Mouse (Mus musculus): ENCODE measurements at regions not wholly inside any gene's neighbourhood (a gene's known extent, or its start where the extent isn't known, plus 50 kb on each side); places are given as distances from the start of the nearest gene placed in this dataset.

DNA sequence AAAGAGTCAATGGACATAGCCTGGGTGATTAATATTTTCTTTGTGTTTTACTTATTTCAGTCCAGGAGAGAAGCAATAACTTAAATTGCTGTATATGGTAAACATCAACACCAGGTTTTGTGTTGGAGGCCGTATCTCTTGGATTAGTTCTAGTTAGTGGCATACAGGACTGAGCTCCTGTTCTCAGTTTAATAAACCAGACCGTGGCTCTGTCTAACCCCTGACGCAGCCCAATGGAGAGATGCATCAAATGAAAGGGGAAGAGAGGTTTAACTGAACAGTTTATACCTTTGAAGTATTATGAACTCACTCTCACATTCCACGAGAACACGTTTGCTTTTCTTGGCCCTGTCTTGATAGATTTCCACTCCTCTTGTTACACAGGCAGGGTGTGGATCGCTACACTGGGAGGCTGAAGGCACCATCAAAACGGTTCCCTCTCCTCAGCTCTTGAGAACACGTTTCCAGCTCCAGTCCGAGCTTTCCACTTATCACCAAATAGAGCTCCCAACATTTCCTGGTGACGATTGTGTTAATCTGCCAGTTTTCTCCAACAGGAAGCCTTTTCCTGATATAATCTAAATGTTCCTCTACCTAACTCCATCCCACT is 54.0 kb upstream of the Cerkl start:
- DNase-seq (ENCODE audit: extremely low read depth, insufficient read length, low spot score), result no peak

DNA sequence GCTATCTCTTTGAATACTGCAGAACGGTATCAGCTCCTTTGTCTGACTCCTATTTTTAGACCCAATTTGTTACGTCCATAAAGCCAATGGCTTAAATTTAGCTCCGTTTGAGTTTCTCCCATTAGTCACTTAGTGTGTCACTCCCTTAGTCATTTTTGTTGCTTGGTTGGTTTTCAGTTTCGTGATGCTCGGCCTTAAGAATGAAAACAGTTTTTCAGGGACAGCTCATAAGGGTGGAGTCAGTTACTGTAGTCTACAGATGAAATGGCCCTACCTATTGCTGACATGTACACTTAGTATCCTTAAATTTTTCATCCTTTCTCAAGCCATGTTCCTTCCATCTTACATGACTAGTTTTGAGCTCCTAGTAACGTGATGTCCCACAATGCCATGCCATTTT is 54.5 kb upstream of the Cerkl start:
- DNase-seq (ENCODE audit: extremely low read depth, insufficient read length, low spot score), result peak; percentile 30

DNA sequence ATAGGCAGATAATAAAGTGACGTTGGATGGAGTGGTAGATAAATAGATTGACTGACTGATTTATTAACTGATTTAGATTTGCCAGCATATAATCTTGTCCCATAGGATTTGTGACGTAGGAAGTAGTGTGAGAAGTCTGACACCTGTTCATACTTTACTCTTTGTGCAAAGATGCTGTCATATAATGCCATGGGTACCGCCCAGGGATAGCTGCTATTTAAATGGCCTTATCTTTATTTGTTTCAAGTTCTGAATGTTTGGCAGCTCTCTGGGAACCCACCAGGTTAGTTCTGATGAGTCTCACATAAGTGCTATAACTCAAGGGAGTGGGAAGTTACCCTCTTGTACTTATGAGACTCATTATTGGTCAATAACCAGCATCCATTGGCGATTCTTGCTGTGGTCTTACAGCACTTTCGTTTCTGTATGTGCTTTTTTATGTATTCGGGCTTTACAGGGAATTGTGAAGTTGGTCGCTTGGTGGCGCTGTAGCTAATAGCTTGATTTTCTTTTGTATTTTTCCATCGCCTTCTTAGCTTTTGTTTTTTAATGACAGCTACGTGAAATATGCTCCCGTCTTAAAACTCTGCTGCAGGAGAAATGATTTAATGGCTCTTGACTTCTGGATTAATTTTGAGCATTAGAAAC is 55.2 kb upstream of the Cerkl start:
- DNase-seq (ENCODE audit: extremely low read depth, insufficient read length, low spot score), result peak; percentile 51

DNA sequence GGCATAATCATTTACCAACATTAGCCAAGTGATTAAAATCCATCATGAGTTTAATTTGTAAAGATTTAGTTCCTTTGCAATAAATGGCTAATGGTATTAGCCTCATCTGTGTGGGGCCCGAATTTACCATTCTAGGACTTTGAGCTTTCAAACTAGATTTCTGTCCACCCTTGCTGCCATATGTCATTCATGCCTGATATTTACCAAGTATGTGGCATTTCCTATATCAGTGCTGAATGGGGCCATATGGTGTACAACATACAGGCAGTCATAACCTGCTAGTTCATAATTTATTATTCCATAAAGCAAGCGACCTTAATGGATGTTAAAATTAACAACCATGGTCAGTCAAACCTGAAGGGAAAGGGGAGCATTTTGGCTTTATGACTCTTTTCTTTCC is 55.8 kb upstream of the Cerkl start:
- no peak for DNase-seq (ENCODE audit: extremely low read depth, insufficient read length, low spot score)

DNA sequence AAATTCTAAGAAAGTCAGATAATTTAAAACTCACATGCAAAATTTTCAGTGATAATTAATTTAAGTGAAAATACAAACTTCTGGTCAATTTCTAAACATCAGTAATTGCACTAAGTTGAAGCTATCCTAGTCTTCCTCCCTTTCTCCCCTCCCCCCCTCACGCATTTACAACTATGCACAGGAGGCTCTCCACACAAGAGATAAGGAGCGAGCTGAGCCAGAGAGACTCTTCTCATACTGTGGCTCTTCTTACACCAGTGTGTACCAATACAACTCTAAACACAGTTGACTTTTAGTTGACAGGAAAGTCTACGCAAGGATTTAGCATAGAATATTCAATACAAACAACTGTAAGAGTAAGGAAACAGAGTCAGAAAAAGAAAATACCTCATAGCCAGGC is 57.1 kb upstream of the Cerkl start:
- no peak for DNase-seq (ENCODE audit: extremely low read depth, insufficient read length, low spot score)

DNA sequence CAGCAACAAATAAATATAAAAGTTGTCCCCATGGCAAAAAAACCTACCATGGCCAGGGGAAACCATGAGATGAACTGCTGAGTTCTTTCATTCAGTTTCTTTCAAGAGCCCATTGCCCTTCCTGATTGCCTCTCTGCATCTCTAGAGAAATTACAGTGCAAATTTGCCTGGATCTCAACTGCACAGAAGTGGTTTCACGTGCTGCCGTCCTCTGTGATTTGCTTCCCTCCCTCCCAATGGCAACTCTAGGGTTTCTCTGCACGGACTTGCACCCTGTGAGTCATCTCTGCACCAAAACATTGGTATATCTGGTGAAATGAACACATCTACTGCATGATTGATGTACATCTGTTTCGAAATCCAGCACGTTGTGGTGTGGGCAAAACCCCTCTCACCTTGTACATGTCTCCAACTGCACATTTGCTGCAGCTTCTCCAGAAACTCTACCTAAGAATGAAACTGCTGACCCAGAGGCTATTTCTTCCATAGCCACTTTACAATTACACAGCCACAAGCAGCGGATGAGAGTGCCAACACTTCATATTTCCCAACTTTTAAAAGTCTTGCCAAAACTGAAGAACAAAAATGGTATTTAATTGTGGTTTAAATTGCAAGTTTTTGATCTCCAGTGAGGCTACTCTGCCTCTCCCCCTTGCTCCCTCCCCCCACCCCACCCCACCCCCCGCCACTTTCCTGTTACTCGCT is 61.6 kb upstream of the Cerkl start:
- peak; percentile 6 for DNase-seq (ENCODE audit: extremely low read depth, insufficient read length, low spot score)

DNA sequence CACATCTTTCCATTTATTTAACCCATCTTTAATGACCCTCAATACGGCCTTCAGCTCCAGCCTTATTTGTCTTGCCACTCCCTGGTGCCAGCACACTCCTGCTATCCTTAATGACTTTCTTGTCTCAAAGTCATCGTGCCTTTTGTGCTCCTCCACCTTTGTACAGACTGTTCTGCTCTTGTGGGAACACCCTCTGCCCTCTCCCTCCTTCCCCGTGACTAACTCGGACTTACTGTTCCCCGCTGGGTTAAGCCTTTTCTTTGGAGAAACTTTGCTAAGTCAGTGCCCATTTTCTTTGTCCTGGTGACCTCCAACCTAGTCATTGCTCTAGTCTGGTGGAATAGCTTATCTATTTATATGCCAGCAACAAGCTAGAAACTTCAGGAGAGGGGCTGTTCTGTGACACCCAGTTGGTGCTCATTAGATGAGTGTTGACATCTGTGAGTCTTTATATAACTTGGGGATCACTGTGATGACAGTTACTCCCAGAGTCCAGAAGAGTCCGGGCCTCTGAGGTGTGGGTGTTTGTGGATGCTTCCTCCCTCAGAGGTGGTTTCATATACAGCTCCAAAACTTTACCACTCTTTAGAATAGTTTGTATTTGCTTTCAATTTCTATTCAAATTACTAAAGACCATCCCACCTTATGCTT is 63.3 kb upstream of the Cerkl start:
- no peak for DNase-seq (ENCODE audit: extremely low read depth, insufficient read length, low spot score)

DNA sequence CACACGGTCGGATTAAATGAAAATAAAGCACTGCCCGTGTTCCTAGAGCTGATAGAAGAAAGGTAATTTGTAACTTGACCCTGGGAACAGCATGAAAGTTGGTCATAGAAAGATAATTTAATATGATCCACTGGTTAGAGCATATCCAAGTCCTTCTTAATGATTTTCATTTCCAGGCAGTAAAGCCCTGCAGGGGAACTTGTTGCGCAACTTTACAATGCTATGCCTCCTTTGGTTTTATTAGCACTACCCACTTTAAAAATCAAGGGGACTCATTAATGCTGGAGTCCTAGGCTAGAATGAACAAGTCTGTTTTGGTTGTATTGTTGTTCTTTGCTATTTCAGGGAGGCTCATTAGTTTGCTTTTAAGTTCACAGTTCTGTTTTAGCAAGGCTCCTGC is 66.9 kb upstream of the Cerkl start:
- DNase-seq (ENCODE audit: extremely low read depth, insufficient read length, low spot score), result no peak

DNA sequence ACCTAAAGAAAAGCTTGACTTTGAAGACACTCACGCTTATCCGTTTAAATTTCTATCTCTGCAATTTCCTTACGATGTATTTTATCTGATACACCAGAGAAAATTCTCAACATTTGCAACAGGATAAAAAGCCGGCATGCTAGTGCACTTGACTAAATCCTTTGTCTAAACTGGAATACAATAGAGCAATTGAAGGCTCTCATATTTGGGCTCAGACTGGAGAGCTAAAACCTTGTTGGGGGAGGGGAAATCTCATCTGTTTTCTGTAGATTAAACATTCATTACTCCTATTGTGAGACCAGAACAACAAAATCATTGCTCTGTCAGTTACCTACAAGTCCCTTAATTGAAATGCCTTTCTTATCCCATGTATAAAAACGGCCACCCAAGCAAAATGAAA is 70.9 kb upstream of the Cerkl start:
- no peak for DNase-seq (ENCODE audit: extremely low read depth, insufficient read length, low spot score)

DNA sequence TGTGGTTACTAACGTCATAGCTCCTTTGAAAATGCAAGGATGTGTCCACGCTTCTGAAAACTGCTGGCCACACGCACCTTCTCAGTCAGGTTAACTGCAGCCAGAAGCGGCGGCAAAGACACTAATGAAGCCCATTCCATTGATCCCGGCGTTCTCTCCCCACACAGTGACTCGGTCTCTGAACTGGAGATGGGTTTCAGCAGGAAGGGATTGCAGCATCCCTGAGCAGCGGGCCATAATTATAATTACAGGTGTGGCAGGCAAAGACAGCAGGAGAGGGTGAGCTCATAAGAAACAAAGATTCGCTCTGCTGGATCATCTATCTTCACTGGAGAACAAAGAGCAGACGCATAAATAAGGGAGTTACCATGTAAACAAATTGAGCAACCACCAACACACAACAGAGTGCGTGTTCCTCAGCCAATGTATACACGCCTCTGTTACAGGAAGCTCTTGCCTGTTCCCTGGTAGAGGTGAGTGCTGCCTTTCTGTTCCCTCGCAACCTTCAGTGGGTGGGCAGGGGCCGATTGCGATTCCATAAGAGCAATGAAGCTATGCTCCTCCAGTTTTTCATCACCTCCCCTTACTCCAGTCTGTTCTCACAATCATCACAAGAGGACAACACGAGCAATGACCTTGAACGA is 71.9 kb upstream of the Cerkl start:
- no peak for DNase-seq (ENCODE audit: extremely low read depth, insufficient read length, low spot score)

DNA sequence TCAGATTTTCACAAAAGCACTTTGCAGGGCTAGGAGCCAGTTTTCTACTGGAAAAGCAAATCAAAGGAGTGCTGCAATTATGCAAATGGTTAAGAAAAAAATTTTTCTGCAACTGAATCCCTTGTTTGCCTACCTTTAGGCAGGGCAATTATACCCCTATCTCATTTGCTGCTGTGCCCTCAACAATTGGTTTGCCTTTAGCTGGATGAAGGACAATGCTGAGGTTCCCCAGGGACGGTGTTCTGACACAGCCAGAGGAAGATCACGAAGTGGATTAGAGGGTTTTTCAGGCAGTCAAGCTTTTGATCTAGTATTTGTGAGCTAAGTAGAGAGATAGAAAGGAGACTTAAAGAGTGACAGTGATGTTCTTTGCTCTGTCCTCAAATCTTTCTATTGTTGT is 72.6 kb upstream of the Cerkl start:
- DNase-seq (ENCODE audit: extremely low read depth, insufficient read length, low spot score), result no peak

DNA sequence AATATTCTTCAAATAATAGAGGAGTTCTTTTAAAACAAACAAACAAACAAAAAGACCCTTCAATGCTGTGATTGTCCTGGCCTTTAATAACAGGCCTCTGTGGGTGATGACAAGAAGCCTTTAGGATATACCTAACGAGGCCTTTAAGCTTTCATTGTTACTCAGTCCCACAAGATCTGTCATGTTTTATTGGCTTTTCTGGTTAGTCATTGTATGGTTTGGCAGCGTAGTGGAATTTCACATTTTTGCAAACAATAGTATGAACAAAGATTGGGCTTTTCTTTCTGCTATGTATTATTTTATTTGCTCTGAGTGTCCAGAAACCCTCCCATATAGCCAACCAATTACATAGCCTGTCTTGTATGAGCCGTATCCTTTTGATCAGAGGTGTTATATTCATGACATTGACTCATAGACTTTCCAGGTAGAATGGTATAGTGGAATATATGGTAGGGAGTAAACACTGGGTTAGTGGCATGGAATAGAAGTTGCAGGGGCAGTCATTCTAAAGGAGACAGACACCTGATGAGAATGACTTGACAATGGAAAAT is 76.1 kb upstream of the Cerkl start:
- no peak for DNase-seq (ENCODE audit: extremely low read depth, insufficient read length, low spot score)

DNA sequence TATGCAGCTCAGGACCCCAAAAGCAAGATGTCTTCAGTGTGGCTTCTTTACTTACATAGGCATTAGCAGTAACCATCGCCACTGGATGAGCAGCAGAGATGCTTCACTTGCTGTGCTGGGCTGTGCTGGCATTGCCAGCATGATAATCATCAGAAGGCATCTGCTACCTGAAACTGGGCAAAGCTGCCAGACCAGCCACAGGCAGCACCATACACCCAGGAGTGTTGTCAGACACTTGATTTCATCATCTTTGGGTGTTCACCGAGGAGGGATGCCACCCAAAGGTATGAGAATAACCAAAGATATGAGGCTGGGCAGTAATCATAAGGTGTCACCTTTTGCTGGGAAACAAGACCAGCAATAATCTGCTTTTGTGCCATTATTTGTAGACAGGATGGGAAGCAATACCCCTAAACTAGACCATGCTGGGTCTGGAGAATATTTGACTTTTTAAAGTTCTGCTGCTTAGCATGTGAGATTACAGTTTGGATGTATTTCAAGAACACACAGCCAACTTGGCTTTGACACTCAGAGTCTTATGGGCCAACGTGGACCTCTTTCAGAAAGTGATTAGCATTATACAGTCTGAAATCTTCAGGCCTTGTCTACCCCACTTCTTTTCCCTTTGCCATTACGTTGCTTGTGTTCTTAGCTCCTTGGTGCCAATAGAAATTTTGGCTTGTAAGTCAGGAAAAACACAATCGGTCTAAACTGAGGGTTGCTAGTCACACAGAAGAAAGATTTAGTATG is 80.7 kb upstream of the Cerkl start:
- no peak for DNase-seq (ENCODE audit: extremely low read depth, insufficient read length, low spot score)

DNA sequence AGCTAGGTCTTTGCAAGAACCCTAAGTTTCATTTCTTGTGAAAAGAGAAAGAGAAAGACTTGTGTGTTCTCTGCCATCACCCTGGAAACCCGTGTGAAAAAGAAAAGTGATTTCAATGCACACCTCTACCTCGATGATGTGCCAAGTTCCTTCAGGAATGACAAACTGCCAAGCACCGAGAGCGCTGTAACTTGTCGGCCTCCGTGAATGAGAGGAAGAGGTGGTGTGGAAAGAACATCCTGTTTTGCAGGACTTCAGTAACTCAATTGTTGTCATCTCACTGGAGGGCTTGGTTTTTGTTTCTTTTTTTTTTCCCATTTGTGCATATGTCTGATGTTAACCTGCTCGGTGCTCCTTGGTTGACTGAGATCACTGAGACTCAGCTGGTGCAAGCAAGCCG is 83.8 kb upstream of the Cerkl start:
- DNase-seq (ENCODE audit: extremely low read depth, insufficient read length, low spot score), result no peak

DNA sequence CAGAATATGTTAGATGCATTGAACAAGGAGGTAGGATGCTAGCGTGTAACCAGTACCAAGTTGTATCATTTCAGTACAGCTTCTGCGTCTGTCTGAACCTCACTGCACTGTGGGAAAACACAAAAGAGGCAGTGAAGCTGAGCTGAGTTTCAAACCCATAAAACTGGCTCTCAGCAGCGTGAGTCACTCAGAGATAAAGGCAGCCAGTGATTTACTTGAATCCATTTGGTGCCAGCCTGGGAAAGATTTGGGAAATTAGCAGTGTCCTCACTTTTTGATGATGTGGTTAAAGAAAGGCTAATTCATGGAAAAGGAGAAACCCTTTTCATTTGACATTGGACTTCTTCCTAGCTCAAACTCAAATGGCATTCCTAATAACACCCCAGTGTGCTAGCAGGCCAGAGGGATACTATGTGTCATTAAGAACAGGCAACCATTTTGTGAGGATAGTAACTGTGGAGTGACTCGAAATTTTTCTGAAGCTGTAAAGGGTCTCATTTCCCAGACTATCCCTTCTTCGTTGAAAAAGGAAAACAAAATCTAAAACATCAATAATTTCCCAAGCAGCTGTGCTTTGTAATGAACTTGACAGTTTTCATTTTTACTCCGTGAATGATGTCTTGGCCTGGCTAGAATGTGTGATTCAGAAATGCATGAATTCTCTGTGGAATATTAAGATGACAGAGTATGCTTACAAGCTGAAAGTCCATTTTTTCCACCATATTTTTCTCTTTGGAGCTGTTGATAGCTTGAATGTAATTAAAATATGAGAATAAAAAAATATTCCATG is 85.8 kb upstream of the Cerkl start:
- DNase-seq (ENCODE audit: extremely low read depth, insufficient read length, low spot score), result peak; percentile 6

DNA sequence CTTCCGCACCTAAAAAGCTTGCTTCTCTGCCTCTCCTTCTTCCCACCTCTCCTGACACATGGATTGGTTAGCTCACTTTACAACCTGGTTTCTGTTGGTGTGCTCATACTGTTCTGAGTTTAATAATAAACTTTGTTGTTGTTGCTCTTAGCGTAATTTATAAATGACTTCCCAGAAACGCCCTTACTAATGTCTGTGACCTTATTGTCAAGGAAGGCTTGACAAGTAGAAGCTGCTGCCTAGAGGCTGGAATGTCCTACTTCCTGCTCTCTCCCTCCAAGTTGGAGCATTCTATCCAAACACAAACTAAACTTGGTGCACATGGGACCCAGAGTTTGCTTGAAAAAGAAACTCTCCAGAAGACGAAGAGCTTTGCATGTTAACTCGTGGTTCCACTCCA is 86.9 kb upstream of the Cerkl start:
- no peak for DNase-seq (ENCODE audit: extremely low read depth, insufficient read length, low spot score)

DNA sequence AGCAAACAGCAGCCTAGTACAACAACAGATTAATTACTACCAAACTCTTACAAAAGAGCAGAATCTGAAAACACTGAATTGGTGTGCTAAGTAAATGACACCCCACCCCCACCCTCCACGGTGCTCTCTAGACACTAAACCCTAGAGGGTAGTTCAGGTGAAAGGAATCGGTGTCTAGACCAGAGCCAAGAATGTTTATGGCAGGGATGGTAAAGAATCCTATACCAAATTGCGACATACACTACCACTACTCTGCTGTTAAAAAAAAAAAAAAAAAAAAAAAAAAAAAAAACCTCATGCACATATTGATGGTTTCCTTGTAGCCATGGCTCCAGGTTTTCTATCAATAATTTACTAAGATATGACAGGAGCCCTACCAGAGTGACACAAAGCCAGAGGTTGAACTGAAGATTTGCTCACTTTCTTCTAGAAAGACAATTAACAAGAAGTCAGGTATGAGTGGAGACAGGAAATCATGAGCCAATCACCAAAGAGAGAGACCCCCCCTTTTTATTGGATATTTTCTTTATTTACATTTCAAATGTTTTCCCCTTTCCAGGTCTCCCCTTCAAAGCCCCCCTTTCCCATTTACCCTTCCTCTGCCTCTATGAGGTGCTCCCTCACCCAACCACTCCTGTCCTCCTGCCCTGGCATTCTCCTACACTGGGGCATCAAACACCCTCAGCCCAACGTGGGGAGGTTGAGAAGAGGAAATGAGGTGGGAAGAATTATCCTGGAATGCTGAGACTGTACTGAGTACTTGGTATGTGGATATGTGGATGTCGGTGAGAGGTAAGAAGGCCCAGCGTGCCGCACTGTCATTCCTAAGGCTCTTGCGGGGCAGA is 87.6 kb upstream of the Cerkl start:
- no peak for DNase-seq (ENCODE audit: extremely low read depth, insufficient read length, low spot score)

DNA sequence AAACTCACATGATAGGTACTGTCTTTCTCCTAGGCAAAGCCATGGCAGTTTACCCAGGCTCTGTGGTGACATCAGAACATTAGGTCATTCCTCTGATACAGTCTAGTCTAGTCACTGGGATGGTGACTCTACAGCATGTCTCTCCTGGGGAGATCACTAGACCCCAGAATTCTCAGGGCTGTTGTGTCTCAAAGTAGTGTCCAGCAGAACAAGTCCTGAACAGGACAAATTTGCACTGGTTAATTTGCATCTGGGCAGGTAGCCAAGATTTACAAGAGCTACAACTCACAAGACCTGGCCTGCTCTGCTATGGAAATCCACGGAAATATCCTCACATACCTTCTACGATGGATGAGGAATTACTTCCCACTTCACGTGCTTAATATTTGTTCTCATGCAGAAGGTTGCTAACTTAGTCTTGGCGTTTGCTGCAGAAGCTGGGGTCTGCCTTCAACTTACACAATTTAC is 88.2 kb upstream of the Cerkl start:
- DNase-seq (ENCODE audit: extremely low read depth, insufficient read length, low spot score), result no peak

DNA sequence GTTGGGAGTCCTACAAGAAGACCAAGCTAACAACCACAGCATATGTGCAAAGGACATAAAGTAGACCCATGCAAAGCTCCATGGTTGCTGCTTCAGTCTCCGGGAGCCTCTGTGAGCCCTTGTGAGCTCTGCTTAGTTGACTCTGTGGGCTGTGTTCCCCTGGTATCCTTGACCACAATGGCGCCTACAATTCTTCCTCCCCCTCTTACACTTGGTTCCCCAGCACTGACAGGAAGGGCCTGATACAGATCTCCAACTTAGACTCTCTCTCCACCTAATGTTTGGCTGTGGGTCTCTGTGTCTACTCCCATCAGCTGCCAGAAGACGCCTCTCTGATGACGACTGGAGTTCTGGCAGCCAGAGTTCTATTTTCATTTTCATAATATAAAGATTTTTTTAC is 88.9 kb upstream of the Itprid2 start:
- DNase-seq (ENCODE audit: extremely low read depth, insufficient read length, low spot score), result no peak
